Mouse (Mus musculus) monocyte, adult 2 months (primary cell): ENCODE results near the gene Mtf1.
A peak's percentile ranks its signal among the peaks of the same experiment; 100 is the strongest.

Source experiments
- DNase-seq, 2 experiments: peaks; one replicate each; pipeline ENCODE4 v3.0.0; 2022; ENCODE audit warnings: low spot score in 2 of 2, low read depth in 1 of 2

The Mtf1 gene

GRCm38 (mm10) chr4:124801552-124802308 is at the start of gene Mtf1:
Gene Mtf1, plus strand, starts transcription at chr4:124802104.
- peak; percentile 36 to 72 for DNase-seq

GRCm38 (mm10) chr4:124752281-124753199 is 49.4 kb upstream of the Mtf1 start:
- no peak for DNase-seq

- DNase-seq, result no peak
Observed at GRCm38 (mm10) chr4:124755526-124755925, 46.4 kb upstream of the Mtf1 start.

- no peak for DNase-seq
Observed at GRCm38 (mm10) chr4:124759305-124759811, 42.5 kb upstream of the Mtf1 start.

- no peak for DNase-seq
Observed at GRCm38 (mm10) chr4:124761201-124761600, 40.7 kb upstream of the Mtf1 start.

- no peak for DNase-seq
Observed at GRCm38 (mm10) chr4:124762858-124763452, 38.9 kb upstream of the Mtf1 start.

GRCm38 (mm10) chr4:124765802-124766565 is 35.9 kb upstream of the Mtf1 start:
- DNase-seq, result no peak

GRCm38 (mm10) chr4:124766566-124766940 is 35.4 kb upstream of the Mtf1 start:
- DNase-seq, result no peak

- DNase-seq, result no peak
Observed at GRCm38 (mm10) chr4:124768963-124769591, 32.8 kb upstream of the Mtf1 start.

GRCm38 (mm10) chr4:124770624-124771023 is 31.3 kb upstream of the Mtf1 start:
- DNase-seq, result no peak

- DNase-seq, result peak in 1 of 2 experiments; percentile 2
Observed at GRCm38 (mm10) chr4:124772125-124772524, 29.8 kb upstream of the Mtf1 start.

GRCm38 (mm10) chr4:124773449-124773848 is 28.5 kb upstream of the Mtf1 start:
- no peak for DNase-seq

- DNase-seq, result no peak
Observed at GRCm38 (mm10) chr4:124773995-124774394, 27.9 kb upstream of the Mtf1 start.

- DNase-seq, result no peak
Observed at GRCm38 (mm10) chr4:124774429-124774828, 27.5 kb upstream of the Mtf1 start.

GRCm38 (mm10) chr4:124781361-124781760 is 20.5 kb upstream of the Mtf1 start:
- DNase-seq, result no peak

- DNase-seq, result no peak
Observed at GRCm38 (mm10) chr4:124782395-124782794, 19.5 kb upstream of the Mtf1 start.

- DNase-seq, result no peak
Observed at GRCm38 (mm10) chr4:124783937-124784336, 18.0 kb upstream of the Mtf1 start.

- no peak for DNase-seq
Observed at GRCm38 (mm10) chr4:124790013-124790412, 11.9 kb upstream of the Mtf1 start.

- DNase-seq, result no peak
Observed at GRCm38 (mm10) chr4:124792114-124792513, 9.8 kb upstream of the Mtf1 start.

GRCm38 (mm10) chr4:124796141-124796540 is 5.8 kb upstream of the Mtf1 start:
- no peak for DNase-seq
